Mouse (Mus musculus) intestine, postnatal 0 days (tissue): ENCODE results near the gene Akip1. TPM values are rescaled to one million over a fixed set of nuclear protein-coding genes. Genes with fewer than 3 reads are reported as not detected.

Source experiments
- ATAC-seq: fragments of 200-750 bp; cut with Nextera tagmentation; 2 replicates; pipeline ENCODE4 v1.8.0; 2017; ENCODE audit warnings: mild to moderate bottlenecking, moderate TSS enrichment, moderate library complexity
- H3K27ac ChIP-seq: fragments of 300-500 bp; sonication (generic); 2 replicates; pipeline ENCODE4 v1.5.1; 2014; ENCODE audit warnings: mild to moderate bottlenecking, low read depth, low read length, moderate library complexity
- H3K27me3 ChIP-seq: fragments of 300-500 bp; sonication (generic); replicated peaks from 2 replicates; pipeline ENCODE4 v1.6.1; 2014; ENCODE audit warnings: low read length, mixed read lengths; ENCODE audit not compliant: control insufficient read depth, insufficient read depth
- H3K36me3 ChIP-seq: fragments of 300-500 bp; sonication (generic); 2 replicates; pipeline ENCODE4 v1.6.1; 2014; ENCODE audit warnings: mild to moderate bottlenecking, moderate library complexity; ENCODE audit not compliant: control insufficient read depth, insufficient read depth
- H3K4me1 ChIP-seq: fragments of 300-500 bp; sonication (generic); replicated peaks from 2 replicates; pipeline ENCODE4 v1.6.1; 2014; ENCODE audit warnings: antibody characterized with exemption, low read length, mixed read lengths; ENCODE audit not compliant: control insufficient read depth, insufficient read depth
- H3K4me2 ChIP-seq: fragments of 300-500 bp; sonication (generic); replicated peaks from 2 replicates; pipeline ENCODE4 v1.6.1; 2014; ENCODE audit warnings: low read depth, mild to moderate bottlenecking, moderate library complexity
- H3K4me3 ChIP-seq: fragments of 300-500 bp; sonication (generic); 2 replicates; pipeline ENCODE4 v1.5.1; 2014; ENCODE audit warnings: low read depth, low read length
- H3K9ac ChIP-seq: fragments of 300-500 bp; sonication (generic); 2 replicates; pipeline ENCODE4 v1.6.1; 2014; ENCODE audit warnings: mild to moderate bottlenecking, low read depth, low read length
- H3K9me3 ChIP-seq: fragments of 300-500 bp; sonication (generic); 2 replicates; pipeline ENCODE4 v1.6.1; 2016; ENCODE audit warnings: mixed run types; ENCODE audit not compliant: control insufficient read depth
- CTCF ChIP-seq: sonication (generic); IDR thresholded peaks from 2 replicates; pipeline ENCODE4 v1.5.1; 2016; ENCODE audit warnings: low read depth, mild to moderate bottlenecking, control low read depth, antibody characterized with exemption, moderate library complexity
- WGBS: fragments of 180-500 bp; shearing (Covaris S2); extraction: QIAGEN DNeasy Blood & Tissue Kit; methylation state at CpG from one replicate; pipeline ENCODE4 v1.1.7; 2014; 5-methylcytosine and 5-hydroxymethylcytosine counted together
- polyA plus RNA-seq: library from polyadenylated mRNA; unstranded; fragments of >200 nt; fragmentation: Nextera tagmentation; extraction: Ambion mirVana; gene quantifications from 2 replicates; pipeline ENCODE4 v1.2.1, GENCODE M21; 2015

Akip1 gene
- 29.8 and 30.1 TPM in 2 replicates for polyA plus RNA-seq

DNA sequence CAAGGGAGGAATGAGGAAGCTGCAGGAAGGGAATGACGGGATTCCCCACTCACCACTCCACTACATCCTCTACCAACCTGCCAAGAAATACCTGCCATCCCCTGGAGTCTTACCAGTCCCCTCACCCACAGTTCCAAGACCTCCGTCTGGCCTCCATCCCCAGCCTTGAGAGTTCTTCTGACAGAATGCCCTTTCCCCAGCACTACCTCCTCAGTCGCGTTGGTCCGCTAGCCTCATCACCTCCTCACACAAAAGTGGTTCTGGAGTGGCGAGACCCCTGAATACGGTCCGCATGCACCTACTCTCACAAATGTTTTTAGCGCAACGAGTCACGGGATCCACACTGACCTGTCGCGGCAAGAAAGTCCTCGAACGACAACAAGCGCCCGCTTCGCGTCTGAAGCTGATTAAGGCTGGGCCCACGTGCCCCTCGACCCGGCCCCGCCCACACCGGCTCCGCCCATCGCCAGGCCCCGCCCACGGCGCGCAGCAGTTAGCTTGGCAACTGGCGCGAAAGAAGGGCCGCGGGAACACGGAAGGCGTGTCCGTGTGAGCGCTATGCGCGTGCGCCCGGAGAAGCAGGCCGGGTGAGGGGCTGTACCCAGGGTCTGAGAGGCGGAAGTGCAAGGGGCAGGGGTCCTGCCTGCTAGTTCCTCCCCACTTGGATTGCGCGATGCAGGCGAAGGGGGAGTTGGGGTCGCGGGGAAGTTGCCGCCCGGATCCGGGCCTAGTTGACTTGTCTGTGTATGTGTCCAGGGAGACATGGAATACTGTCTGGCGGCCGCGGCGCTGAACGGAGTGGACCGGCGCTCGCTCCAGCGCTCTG lies at the start of gene Akip1, which contains the start of gene St5:
Gene Akip1, plus strand, starts transcription at position 501 of the 826 bp plus-strand sequence.
Gene St5, minus strand, starts transcription at position 416 of the 826 bp plus-strand sequence.
- ATAC-seq: peak; percentile 90
- 2% methylated on average over 59 of the region's 61 CpGs for WGBS
- H3K9me3 ChIP-seq: no peaks in the 10 kb centered on the region

DNA sequence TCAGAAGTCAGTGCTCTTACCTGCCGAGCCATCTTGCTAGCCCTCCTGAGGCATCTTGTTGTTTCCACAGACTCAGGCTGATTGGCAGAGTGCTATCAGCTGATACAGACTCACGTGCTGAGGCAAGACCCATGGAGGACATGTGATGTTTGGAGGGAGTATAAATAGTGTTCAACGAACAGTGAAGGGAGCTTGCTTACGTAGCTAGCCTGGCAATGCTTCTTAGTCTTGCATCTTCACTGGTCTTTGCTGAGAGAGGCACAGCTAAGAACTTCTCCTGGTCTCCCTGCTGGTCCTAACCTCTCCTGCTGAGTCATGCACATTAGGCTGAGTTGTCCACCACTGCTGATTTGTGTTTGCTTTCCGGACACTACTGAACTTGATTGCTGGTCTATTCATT lies 48.6 kb upstream of the Akip1 start:
- Histone ChIP-seq H3K4me3 (no peak overlapping the region), H3K4me1 (no peaks in the 10 kb centered on the region), H3K9ac (no peak overlapping the region), H3K36me3 (no peaks in the 10 kb centered on the region), H3K9me3 (no peaks in the 10 kb centered on the region), H3K4me2 (no peak overlapping the region), H3K27me3 (no peaks in the 10 kb centered on the region), H3K27ac (no peak overlapping the region)
- no peak for TF ChIP-seq CTCF
- WGBS: 78% methylated on average over 5 of the region's 5 CpGs
- no peak for ATAC-seq

More for the DNA sequence above, at the start of gene Akip1, which contains the start of gene St5:
- H3K36me3 ChIP-seq: 0 out of 2 replicates have a peak, but pooled peaks cover 8% of the 10 kb centered on the region
- H3K9ac ChIP-seq: peak within 1 kb of the TSS; percentile 67
- H3K27me3 ChIP-seq: 0 out of 2 replicates have a peak, but pooled peaks cover 4% of the 10 kb centered on the region
- no peak for TF ChIP-seq CTCF
- H3K4me2 ChIP-seq: peak within 1 kb of the TSS; percentile 85
- H3K4me3 ChIP-seq: peak within 1 kb of the TSS; percentile 66
- peak within 1 kb of the TSS; percentile 60 for H3K27ac ChIP-seq
- no peaks in the 10 kb centered on the region for H3K4me1 ChIP-seq

DNA sequence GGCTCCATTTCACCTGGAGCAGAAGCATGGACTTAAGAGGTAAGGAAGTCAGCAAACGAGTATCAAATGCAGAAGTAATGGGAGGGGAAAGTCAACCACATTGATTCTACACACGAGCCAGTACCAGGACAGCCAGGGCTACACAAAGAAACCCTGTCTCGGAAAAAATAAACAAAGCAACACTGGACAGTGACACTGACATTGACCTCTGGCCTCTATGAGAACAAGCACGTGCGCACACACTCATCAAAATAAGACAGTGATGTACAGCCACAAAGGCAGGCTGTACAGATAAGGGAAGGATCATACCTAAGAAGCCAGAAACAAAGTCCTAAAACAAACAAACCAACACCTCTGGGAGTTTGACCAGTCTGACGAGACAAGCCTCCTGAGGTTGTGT lies 45.6 kb upstream of the Akip1 start:
- no peak for ATAC-seq
- Histone ChIP-seq H3K9me3 (no peaks in the 10 kb centered on the region), H3K27me3 (no peaks in the 10 kb centered on the region), H3K27ac (no peak overlapping the region), H3K4me3 (no peak overlapping the region), H3K36me3 (no peaks in the 10 kb centered on the region), H3K4me1 (no peaks in the 10 kb centered on the region), H3K4me2 (no peak overlapping the region), H3K9ac (no peak overlapping the region)
- TF ChIP-seq CTCF: no peak
- WGBS: 29% methylated on average over 6 of the region's 6 CpGs

GRCm38 (mm10) chr7:109659278-109659677 lies 44.2 kb upstream of the Akip1 start:
- no peak overlapping the region for H3K4me3 ChIP-seq
- 83% methylated on average over 2 of the region's 2 CpGs for WGBS
- H3K27ac ChIP-seq: no peak overlapping the region
- no peaks in the 10 kb centered on the region for H3K9me3 ChIP-seq
- no peak overlapping the region for H3K4me2 ChIP-seq
- H3K9ac ChIP-seq: no peak overlapping the region
- TF ChIP-seq CTCF: no peak
- H3K4me1 ChIP-seq: no peaks in the 10 kb centered on the region
- no peak for ATAC-seq
- no peaks in the 10 kb centered on the region for H3K36me3 ChIP-seq
- H3K27me3 ChIP-seq: no peaks in the 10 kb centered on the region

DNA sequence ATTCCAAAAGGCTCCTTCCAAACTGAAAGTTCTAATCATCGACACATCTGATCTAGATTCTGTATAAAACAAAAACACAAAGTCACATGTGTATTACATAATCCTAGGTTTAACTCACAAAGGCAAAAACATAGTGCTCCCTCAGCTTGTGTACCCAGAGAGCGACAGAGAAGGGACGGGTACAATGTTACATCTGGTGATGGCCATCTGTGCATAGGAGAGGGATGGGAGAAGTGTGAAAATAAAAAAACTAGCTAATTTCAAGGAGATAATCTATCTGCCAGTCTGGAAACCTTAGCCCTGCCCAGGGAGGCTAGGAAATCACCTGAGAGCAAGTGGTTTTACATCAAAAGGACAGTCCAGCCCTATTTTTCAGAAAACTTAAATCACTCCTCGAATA lies 40.9 kb upstream of the Akip1 start:
- no peaks in the 10 kb centered on the region for H3K36me3 ChIP-seq
- no peak overlapping the region for H3K9ac ChIP-seq
- no peak overlapping the region for H3K4me3 ChIP-seq
- H3K4me2 ChIP-seq: no peak overlapping the region
- no peaks in the 10 kb centered on the region for H3K4me1 ChIP-seq
- H3K27me3 ChIP-seq: no peaks in the 10 kb centered on the region
- H3K9me3 ChIP-seq: no peaks in the 10 kb centered on the region
- ATAC-seq: no peak
- no peak overlapping the region for H3K27ac ChIP-seq
- TF ChIP-seq CTCF: no peak
- 83% methylated on average over 4 of the region's 4 CpGs for WGBS

- Histone ChIP-seq H3K9me3 (no peaks in the 10 kb centered on the region), H3K4me3 (no peak overlapping the region), H3K36me3 (no peaks in the 10 kb centered on the region), H3K9ac (no peak overlapping the region), H3K4me1 (no peaks in the 10 kb centered on the region), H3K27ac (no peak overlapping the region), H3K4me2 (no peak overlapping the region), H3K27me3 (no peaks in the 10 kb centered on the region)
- no peak for TF ChIP-seq CTCF
- 73% methylated on average over 5 of the region's 5 CpGs for WGBS
- ATAC-seq: no peak
Measured at GRCm38 (mm10) chr7:109666664-109667063, 36.8 kb upstream of the Akip1 start.
